Mouse (Mus musculus) lung, postnatal 0 days (tissue): ENCODE results near the gene Tmem163.

Experiments used
- CTCF ChIP-seq: IDR thresholded peaks from 2 replicates; pipeline ENCODE4 v1.5.1; 2016; ENCODE audit warnings: antibody characterized with exemption, mild to moderate bottlenecking
- EP300 ChIP-seq: IDR thresholded peaks from 2 replicates; pipeline ENCODE4 v1.6.1; 2016; ENCODE audit warnings: antibody characterized with exemption, mild to moderate bottlenecking, control low read depth

DNA sequence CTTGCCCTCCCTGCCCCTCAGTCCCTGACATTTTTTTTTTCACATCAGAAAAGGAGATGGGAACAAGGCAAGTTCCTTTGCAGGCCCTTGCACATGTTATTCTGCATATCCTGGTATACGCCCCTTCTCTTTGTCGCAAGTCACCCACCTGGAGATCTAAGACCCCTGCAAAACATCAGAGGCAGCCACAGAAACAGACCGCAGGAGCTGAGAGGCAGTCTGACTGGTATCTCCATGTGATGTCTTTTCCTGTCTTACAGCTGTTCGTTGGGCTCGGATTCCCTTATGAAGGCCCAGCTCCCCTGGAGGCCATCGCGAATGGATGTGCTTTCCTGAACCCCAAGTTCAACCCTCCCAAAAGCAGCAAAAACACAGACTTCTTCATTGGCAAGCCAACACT lies 219.8 kb downstream of the Tmem163 start:
- TF ChIP-seq CTCF (no peak), EP300 (no peak)
